Mouse (Mus musculus) CH12.LX (cell line): Measurements from ENCODE around the gene Ccdc62. TPM values are rescaled to one million over a fixed set of nuclear protein-coding genes. Genes with fewer than 3 reads are reported as not detected.
A peak's percentile ranks its signal among the peaks of the same experiment; 100 is the strongest.

Experiments
- DNase-seq: peaks from one replicate; pipeline ENCODE4 v3.0.0-alpha.2; 2013; ENCODE audit errors: extremely low read depth
- H3K27ac ChIP-seq: 2 replicates; pipeline ENCODE4 v1.5.1; 2012; ENCODE audit warnings: low read depth, mild to moderate bottlenecking, control low read depth, moderate library complexity; ENCODE audit not compliant: insufficient read depth
- H3K27me3 ChIP-seq: replicated peaks from 2 replicates; pipeline ENCODE3; 2012; ENCODE audit warnings: inconsistent platforms
- H3K36me3 ChIP-seq, 2 experiments: replicated peaks in 1 of 2; 2 replicates each; pipeline versions ENCODE3 to v1.6.1; 2012; ENCODE audit warnings: inconsistent platforms in 1 of 2, low read length in 1 of 2, mild to moderate bottlenecking in 1 of 2, mixed read lengths in 1 of 2, moderate library complexity in 1 of 2; ENCODE audit not compliant: control insufficient read depth in 1 of 2, insufficient read depth in 1 of 2
- H3K4me1 ChIP-seq, 2 experiments: 2 replicates each; pipeline ENCODE4 v1.6.1; 2012; ENCODE audit warnings: inconsistent platforms in 1 of 2, moderate library complexity in 1 of 2; ENCODE audit not compliant: insufficient read depth in 2 of 2, control insufficient read depth in 1 of 2
- H3K4me2 ChIP-seq: 2 replicates; pipeline ENCODE4 v1.6.1; 2012; ENCODE audit warnings: low read depth, mild to moderate bottlenecking, control low read depth; ENCODE audit not compliant: poor library complexity, insufficient read depth, severe bottlenecking
- H3K4me3 ChIP-seq, 3 experiments: fragments of 150-350 bp in 1 of 3; sonication (generic) in 1 of 3; replicated peaks in 1 of 3; 2 replicates each; pipeline versions ENCODE3 to v1.5.1; 2011 to 2012; ENCODE audit warnings: low read depth in 2 of 3, low read length in 2 of 3, mild to moderate bottlenecking in 2 of 3, moderate library complexity in 2 of 3, control low read depth in 1 of 3, improper control_type of control experiment in 1 of 3, inconsistent platforms in 1 of 3, mixed read lengths in 1 of 3; ENCODE audit not compliant: poor library complexity in 1 of 3
- H3K79me2 ChIP-seq: replicated peaks from 2 replicates; pipeline ENCODE4 v1.6.1; 2012; ENCODE audit warnings: mild to moderate bottlenecking, moderate library complexity; ENCODE audit not compliant: control insufficient read depth, poor library complexity, insufficient read depth, severe bottlenecking; ENCODE audit errors: extremely low read depth
- H3K9ac ChIP-seq: 2 replicates; pipeline ENCODE4 v1.6.1; 2012; ENCODE audit warnings: low read depth, mild to moderate bottlenecking, control low read depth, moderate library complexity; ENCODE audit not compliant: insufficient read depth
- H3K9me3 ChIP-seq: replicated peaks from 2 replicates; pipeline ENCODE3; 2012; ENCODE audit warnings: low read length, inconsistent platforms, mixed read lengths
- BHLHE40 ChIP-seq: IDR thresholded peaks from 2 replicates; pipeline ENCODE4 v1.6.1; 2011; ENCODE audit warnings: mild to moderate bottlenecking, low read depth, low read length, improper control_type of control experiment
- CHD1 ChIP-seq: IDR thresholded peaks from 2 replicates; pipeline ENCODE4 v1.6.1; 2012; ENCODE audit warnings: low read depth, low read length, improper control_type of control experiment, inconsistent platforms
- CHD2 ChIP-seq: IDR thresholded peaks from 2 replicates; pipeline ENCODE4 v1.6.1; 2011; ENCODE audit warnings: low read length, improper control_type of control experiment
- CTCF ChIP-seq, 2 experiments: IDR thresholded peaks in 1 of 2; conservative IDR thresholded peaks in 1 of 2; 2 replicates each; pipeline ENCODE4 v1.5.1; 2011 to 2012; ENCODE audit warnings: low read depth in 2 of 2, low read length in 2 of 2, improper control_type of control experiment in 1 of 2, inconsistent platforms in 1 of 2, mild to moderate bottlenecking in 1 of 2, moderate library complexity in 1 of 2
- E2F4 ChIP-seq: IDR thresholded peaks from 2 replicates; pipeline ENCODE4 v1.6.1; 2011; ENCODE audit warnings: low read depth, low read length, improper control_type of control experiment; ENCODE audit not compliant: insufficient replicate concordance
- ELF1 ChIP-seq: IDR thresholded peaks from 2 replicates; pipeline ENCODE4 v1.6.1; 2014; ENCODE audit warnings: low read depth, mild to moderate bottlenecking, inconsistent platforms, low read length, improper control_type of control experiment
- ETS1 ChIP-seq: conservative IDR thresholded peaks from 2 replicates; pipeline ENCODE4 v1.6.1; 2012; ENCODE audit warnings: low read depth, mild to moderate bottlenecking, inconsistent platforms, low read length, improper control_type of control experiment, moderate library complexity
- HCFC1 ChIP-seq: IDR thresholded peaks from 2 replicates; pipeline ENCODE4 v1.6.1; 2012; ENCODE audit warnings: low read depth, mild to moderate bottlenecking, inconsistent platforms, low read length, improper control_type of control experiment
- IRF4 ChIP-seq: IDR thresholded peaks from 2 replicates; pipeline ENCODE4 v1.6.1; 2014; ENCODE audit warnings: low read depth, mild to moderate bottlenecking, inconsistent platforms, low read length, improper control_type of control experiment
- JUND ChIP-seq: conservative IDR thresholded peaks from 2 replicates; pipeline ENCODE4 v1.6.1; 2011; ENCODE audit warnings: low read depth, low read length, improper control_type of control experiment
- KAT2A ChIP-seq: IDR thresholded peaks from 2 replicates; pipeline ENCODE4 v1.6.1; 2012; ENCODE audit warnings: low read length, improper control_type of control experiment, inconsistent platforms; ENCODE audit not compliant: insufficient replicate concordance
- MAX ChIP-seq: IDR thresholded peaks from 2 replicates; pipeline ENCODE4 v1.6.1; 2011; ENCODE audit warnings: low read length, improper control_type of control experiment
- MEF2A ChIP-seq: IDR thresholded peaks from 2 replicates; pipeline ENCODE4 v1.6.1; 2014; ENCODE audit warnings: low read depth, mild to moderate bottlenecking, inconsistent platforms, low read length, improper control_type of control experiment, borderline replicate concordance
- MYC ChIP-seq: IDR thresholded peaks from 2 replicates; pipeline ENCODE4 v1.6.1; 2011; ENCODE audit warnings: low read depth, mild to moderate bottlenecking, improper control_type of control experiment, low read length
- PAX5 ChIP-seq: IDR thresholded peaks from 2 replicates; pipeline ENCODE4 v1.6.1; 2012; ENCODE audit warnings: low read length, inconsistent platforms, mixed read lengths
- SIN3A ChIP-seq: IDR thresholded peaks from 2 replicates; pipeline ENCODE4 v1.6.1; 2012; ENCODE audit warnings: low read length, improper control_type of control experiment, inconsistent platforms
- TBP ChIP-seq: conservative IDR thresholded peaks from 2 replicates; pipeline ENCODE4 v1.6.1; 2011; ENCODE audit warnings: low read depth, low read length, improper control_type of control experiment
- TCF12 ChIP-seq: IDR thresholded peaks from 2 replicates; pipeline ENCODE4 v1.6.1; 2014; ENCODE audit warnings: low read depth, mild to moderate bottlenecking, inconsistent platforms, low read length, improper control_type of control experiment
- UBTF ChIP-seq: IDR thresholded peaks from 2 replicates; pipeline ENCODE4 v1.6.1; 2012; ENCODE audit warnings: low read depth, mild to moderate bottlenecking, inconsistent platforms, low read length, improper control_type of control experiment, moderate library complexity
- ZMIZ1 ChIP-seq: IDR thresholded peaks from 2 replicates; pipeline ENCODE4 v1.6.1; 2012; ENCODE audit warnings: low read depth, mild to moderate bottlenecking, inconsistent platforms, low read length, improper control_type of control experiment
- dilution Hi-C: fragments of 300-500 bp; cut with MboI; formaldehyde crosslinking; loops from 2 replicates; pipeline ENCODE4 v1.14.3; 2020; ENCODE audit warnings: low sequenced_read_pairs; ENCODE audit not compliant: extremely low pct_unique_long_range_greater_than_20kb, extremely low pct_ligation_motif_present
- in situ Hi-C: fragments of 300-500 bp; cut with MboI; formaldehyde crosslinking; loops from 3 replicates; pipeline ENCODE4 v1.14.3; 2019; ENCODE audit warnings: low sequenced_read_pairs, low pct_ligation_motif_present, low pct_unique_long_range_greater_than_20kb, mixed read lengths
- polyA plus RNA-seq: library from polyadenylated mRNA; unstranded; fragments of >175 nt; gene quantifications from 2 replicates; pipeline ENCODE4 v1.2.1, GENCODE M21; 2012; ENCODE audit warnings: low read depth; ENCODE audit not compliant: insufficient read length
- total RNA-seq, 2 experiments: library from RNA; depleted of rRNA; stranded (reverse); fragments of 300-350 nt in 1 of 2; fragments of >200 nt in 1 of 2; gene quantifications; 2 replicates each; pipeline ENCODE4 v1.2.3; 2012 to 2014

Gene Ccdc62
- total and polyA plus RNA-seq, 3 experiments = 1.6 to 5.3 (median 2.0) TPM

- Histone ChIP-seq H3K4me3 (no peak overlapping the region), H3K4me2 (no peak overlapping the region), H3K36me3 (no peaks in the 10 kb centered on the region), H3K79me2 (no peaks in the 10 kb centered on the region), H3K9ac (no peak overlapping the region), H3K9me3 (no peaks in the 10 kb centered on the region), H3K27ac (no peak overlapping the region), H3K27me3 (no peaks in the 10 kb centered on the region), H3K4me1 (peaks cover 6 to 14% of the 10 kb centered on the region in 2 experiments; a peak in 3 of 4 replicates)
- in situ Hi-C loops = no loop called here
- TF ChIP-seq HCFC1 (no peak), CTCF (conservative IDR thresholded peaks at IDR 0.05 in 1 of 2, IDR thresholded peaks at IDR 0.05 in 1 of 2; ENCODE audit: low read depth in 2 of 2, low read length in 2 of 2) (peak in 1 of 2 experiments; percentile 13; a peak in 1 of 4 replicates)
- DNase-seq = no peak
- dilution Hi-C loops = no loop called here
These were observed 49.7 kb upstream of the Ccdc62 start for GRCm38 (mm10) chr5:123880778-123881177.

GRCm38 (mm10) chr5:123883891-123884290, 46.6 kb upstream of the Ccdc62 start:
- dilution Hi-C loops = no loop called here
- H3K36me3 ChIP-seq = no peaks in the 10 kb centered on the region
- H3K27ac ChIP-seq = no peak overlapping the region
- TF ChIP-seq CHD1 = no peak
- no peak for TF ChIP-seq E2F4
- TF ChIP-seq MAX = no peak
- TF ChIP-seq IRF4 = no peak
- no peak for TF ChIP-seq KAT2A
- TF ChIP-seq BHLHE40 = no peak
- TF ChIP-seq MEF2A = no peak
- TF ChIP-seq PAX5 = no peak
- TF ChIP-seq JUND = no peak
- TF ChIP-seq MYC = no peak
- no peak for TF ChIP-seq SIN3A
- TF ChIP-seq ZMIZ1 = no peak
- TF ChIP-seq TCF12 = no peak
- no peak for TF ChIP-seq UBTF
- TF ChIP-seq ETS1 = no peak
- no peak for TF ChIP-seq TBP
- no peak for TF ChIP-seq CHD2
- no peak for TF ChIP-seq ELF1
- H3K4me2 ChIP-seq = no peak overlapping the region
- no peak overlapping the region for H3K9ac ChIP-seq
- peaks cover 4 to 9% of the 10 kb centered on the region in 2 experiments for H3K4me1 ChIP-seq
- no peaks in the 10 kb centered on the region for H3K27me3 ChIP-seq
- in situ Hi-C loops = no loop called here
- no peaks in the 10 kb centered on the region for H3K79me2 ChIP-seq
- H3K9me3 ChIP-seq = no peaks in the 10 kb centered on the region
- no peak for DNase-seq
- no peak overlapping the region for H3K4me3 ChIP-seq
